Mouse (Mus musculus) spleen, adult 2 months (tissue): ENCODE data around the gene Prkcg.

Experiments
- CTCF ChIP-seq: fragments of 200-500 bp; IDR thresholded peaks from 2 replicates; pipeline ENCODE4 v1.5.1; 2011; ENCODE audit warnings: mild to moderate bottlenecking, inconsistent platforms; ENCODE audit not compliant: insufficient read depth, insufficient read length, insufficient replicate concordance; ENCODE audit errors: extremely low read depth
- POLR2A ChIP-seq: fragments of 200-500 bp; IDR thresholded peaks from 2 replicates; pipeline ENCODE4 v1.6.1; 2011; ENCODE audit warnings: low read depth, low read length, inconsistent platforms

GRCm38 (mm10) chr7:3331171-3331570, 42.2 kb downstream of the Prkcg start:
- TF ChIP-seq POLR2A (no peak), CTCF (no peak)
